Mouse (Mus musculus) inflammation-experienced regulatory T-cells, adult 6 months (primary cell): Measurements from ENCODE around the gene Per2. TPM values are rescaled to one million over a fixed set of nuclear protein-coding genes. Genes with fewer than 3 reads are reported as not detected.

Experiments used
- ATAC-seq: one replicate; pipeline ENCODE4 v1.8.0; 2017
- polyA plus RNA-seq, 3 experiments: library from polyadenylated mRNA; unstranded; fragments of 100-300 nt; shearing (Covaris generic); gene quantifications; one replicate each; pipeline ENCODE4 v1.2.1; 2017

Per2 gene
- polyA plus RNA-seq, 3 experiments from 2014 or later = 0.69 to 1.6 (median 1.2) TPM

- ATAC-seq = peak; percentile 86
Measured at GRCm38 (mm10) chr1:91380453-91381090, 78.6 kb downstream of the Per2 start.

- ATAC-seq = no peak
Measured at GRCm38 (mm10) chr1:91373414-91373835, 85.7 kb downstream of the Per2 start.

DNA sequence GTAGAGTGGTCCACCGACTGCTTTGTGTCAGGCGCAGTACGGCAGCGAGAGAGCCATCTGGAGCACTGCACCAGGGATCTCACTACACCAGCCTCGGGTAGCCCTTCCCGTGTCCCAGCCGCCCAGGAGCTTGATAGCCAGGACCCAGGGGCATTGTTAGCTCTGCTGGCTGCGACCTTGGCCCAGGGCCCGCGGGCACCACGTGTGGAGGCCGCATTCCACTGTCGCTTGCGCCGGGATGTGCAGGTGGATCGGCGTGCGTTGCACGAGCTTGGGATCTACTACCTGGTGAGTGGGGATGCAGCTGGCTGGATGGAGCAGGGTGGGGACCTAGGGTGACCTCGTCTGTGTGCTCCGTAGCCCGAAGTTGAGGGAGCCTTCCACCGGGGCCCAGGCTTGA, 89.1 kb downstream of the Per2 start:
- ATAC-seq = no peak

- ATAC-seq = no peak
Measured at GRCm38 (mm10) chr1:91369408-91369807, 89.7 kb downstream of the Per2 start.

DNA sequence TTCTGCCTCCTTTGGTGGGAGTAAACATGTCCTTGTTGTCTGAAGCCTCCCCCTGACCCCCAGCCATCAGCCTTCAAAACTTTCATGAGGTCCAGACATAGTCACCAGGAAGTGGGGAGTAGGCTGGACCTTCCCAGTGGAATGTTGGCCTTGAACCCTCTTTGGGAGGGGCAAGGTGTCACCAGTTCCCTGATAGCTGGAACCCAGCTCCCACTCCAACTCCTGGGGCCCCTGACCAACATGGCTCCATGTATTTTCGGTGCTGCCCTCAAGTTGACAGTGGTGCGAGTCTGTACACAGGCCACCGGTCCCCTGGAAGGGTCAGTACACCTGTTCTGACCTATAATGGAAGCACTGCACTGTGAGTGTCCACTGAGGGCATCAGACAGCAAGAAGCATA, 91.8 kb downstream of the Per2 start:
- no peak for ATAC-seq

- peak; percentile 80 for ATAC-seq
Measured at GRCm38 (mm10) chr1:91366215-91367108, 92.7 kb downstream of the Per2 start, which contains the start of gene Erfe. Gene Erfe (plus strand): TSS chr1:91366430.

Other genes starting within 250 kb of the Per2 start
- gene Ube2f, start 209.0 kb downstream of the Per2 start, polyA plus RNA-seq = 100 to 1,000 TPM in 2 of 3 experiments, 10 to 100 TPM in 1; 86.0 to 104 (median 100) TPM
- 10 to 100 TPM; 64.1 to 75.8 (median 73.6) TPM for gene Scly, start 161.0 kb downstream of the Per2 start, polyA plus RNA-seq
- not detected for gene Espnl, start 137.2 kb downstream of the Per2 start, polyA plus RNA-seq
- gene Klhl30, start 108.3 kb downstream of the Per2 start, polyA plus RNA-seq = not detected
- gene Erfe, start 92.9 kb downstream of the Per2 start, polyA plus RNA-seq = not detected
- 10 to 100 TPM; 30.1 to 46.9 (median 37.7) TPM for gene Ilkap, start 60.5 kb downstream of the Per2 start, polyA plus RNA-seq
- 10 to 100 TPM; 11.0 to 13.3 (median 11.4) TPM for gene Hes6, start 45.3 kb downstream of the Per2 start, polyA plus RNA-seq
- 1 to 10 TPM; 3.3 to 4.8 (median 3.3) TPM for gene Traf3ip1, start 35.3 kb upstream of the Per2 start, polyA plus RNA-seq
- 1 to 10 TPM; 2.3 to 4.3 (median 3.0) TPM for gene Asb1, start 81.2 kb upstream of the Per2 start, polyA plus RNA-seq